Mouse (Mus musculus): ENCODE measurements around the gene Ephx4. TPM values are rescaled to one million over a fixed set of nuclear protein-coding genes. Genes with fewer than 3 reads are reported as not detected.

Gene Ephx4
- total RNA-seq, 2 experiments from 2014 or later = 81.8 to 92.1 TPM

DNA sequence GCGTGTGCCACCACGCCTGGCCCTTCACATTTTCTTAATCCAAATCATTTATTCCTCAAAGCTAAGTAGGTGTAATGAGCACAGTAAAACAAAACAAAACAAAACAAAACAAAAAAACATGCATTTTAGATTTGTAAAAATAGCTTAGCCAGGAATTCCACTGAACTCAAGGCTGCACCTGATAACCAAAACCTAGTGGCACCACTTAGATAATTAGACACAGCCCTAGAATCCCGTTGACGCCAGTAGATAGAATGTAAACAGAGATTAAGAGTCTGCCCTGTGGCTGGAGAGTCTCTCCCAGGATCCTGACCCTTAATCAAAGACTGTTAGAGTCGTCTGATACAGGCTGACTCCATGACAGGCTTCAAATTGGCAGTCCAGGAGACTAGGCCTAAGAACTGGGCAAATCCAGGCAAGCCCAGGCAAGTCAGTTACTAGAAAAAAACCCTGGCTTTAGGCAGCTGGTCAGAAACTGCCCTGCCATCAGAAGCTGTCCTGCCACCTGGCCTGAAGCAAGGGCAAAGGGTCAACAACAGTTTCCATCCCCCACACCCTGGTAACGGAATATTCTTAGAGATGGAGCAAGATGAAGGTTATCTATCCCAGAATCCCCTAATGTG is 34.2 kb downstream of the Ephx4 start:
- H3K4me3 ChIP-seq = no peak overlapping the region
- no peak overlapping the region; the same call in 1 of the 2 replicates for H3K27ac ChIP-seq
- intact Hi-C loops (cut with DNase I) = loop anchor here (5.0 kb wide), 2 partner anchors 61 to 161 kb away; partner anchors contain the start of genes Glmn and Rpap2
- no peak for DNase-seq (ENCODE audit: extremely low spot score in 1 of 2, low spot score in 2 of 2)
- no peak for TF ChIP-seq CTCF (IDR thresholded peaks at IDR 0.05)

- TF ChIP-seq CTCF (IDR thresholded peaks at IDR 0.05) = no peak
- H3K27ac ChIP-seq = peak within 1 kb of the TSS; percentile 98
- H3K4me3 ChIP-seq = peak within 1 kb of the TSS; percentile 93
- intact Hi-C loops (cut with DNase I) = loop anchor here (2.0 to 5.0 kb wide), 3 partner anchors 33 to 160 kb away; partner anchors contain the start of genes Glmn and Rpap2
- DNase-seq (ENCODE audit: extremely low spot score in 1 of 2, low spot score in 2 of 2) = peak; percentile 92
Measured at GRCm38 (mm10) chr5:107437464-107438281, 35.1 kb downstream of the Ephx4 start, which contains the start of gene Btbd8. Btbd8 (plus strand) TSS chr5:107437997.

DNA sequence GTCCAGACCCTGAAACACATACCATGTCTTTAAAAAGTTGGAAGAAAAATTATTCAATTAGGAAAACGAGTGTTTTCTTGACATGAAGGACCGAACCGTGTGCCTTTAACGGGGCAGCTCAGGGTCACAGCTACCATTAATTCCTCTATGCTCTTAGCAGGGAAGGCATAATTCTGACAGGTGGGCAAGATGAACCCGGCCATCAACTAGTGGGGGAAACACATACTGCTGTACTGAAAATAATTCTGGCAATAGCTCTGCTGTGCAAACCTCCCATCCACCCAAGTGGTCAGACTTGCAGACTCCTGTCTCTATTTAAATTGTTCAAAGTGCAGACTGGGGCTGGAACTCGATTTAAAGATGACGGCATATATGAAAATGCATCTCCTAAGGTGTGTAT is 35.8 kb downstream of the Ephx4 start:
- Histone ChIP-seq H3K27ac (peak overlapping the region; percentile 98), H3K4me3 (peak overlapping the region; percentile 93)
- DNase-seq (ENCODE audit: extremely low spot score in 1 of 2, low spot score in 2 of 2) = no peak
- no peak; the same call in 1 of the 2 replicates for TF ChIP-seq CTCF (IDR thresholded peaks at IDR 0.05)
- intact Hi-C loops (cut with DNase I) = loop anchor here (2.0 to 5.0 kb wide), 3 partner anchors 34 to 159 kb away; partner anchors contain the start of genes Glmn and Rpap2

DNA sequence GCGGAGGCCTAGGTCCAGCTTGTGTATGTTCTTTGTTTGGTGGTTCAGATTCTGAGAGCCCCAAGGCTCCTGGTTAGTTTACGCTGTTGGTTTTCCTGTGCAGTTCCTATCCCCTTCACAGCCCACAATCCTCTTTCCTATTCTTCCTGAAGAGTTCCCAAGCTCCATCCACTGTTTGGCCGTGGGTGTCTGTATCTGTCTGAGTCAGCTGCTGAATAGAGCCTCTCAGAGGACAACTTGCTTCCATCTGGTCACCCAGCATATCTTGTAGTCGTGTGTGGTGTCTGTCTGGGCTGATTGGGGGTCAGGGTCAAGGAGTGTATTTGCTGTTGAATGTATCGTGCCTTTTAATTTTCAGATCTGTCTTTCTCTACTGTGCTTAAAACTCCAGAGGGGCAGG is 39.3 kb downstream of the Ephx4 start:
- H3K4me3 ChIP-seq = no peak overlapping the region
- intact Hi-C loops (cut with DNase I) = no loop called here
- peak overlapping the region; percentile 71 for H3K27ac ChIP-seq
- no peak for DNase-seq (ENCODE audit: extremely low spot score in 1 of 2, low spot score in 2 of 2)
- TF ChIP-seq CTCF (IDR thresholded peaks at IDR 0.05) = no peak

GRCm38 (mm10) chr5:107444251-107444650 is 41.7 kb downstream of the Ephx4 start:
- Histone ChIP-seq H3K27ac (no peak overlapping the region), H3K4me3 (no peak overlapping the region)
- intact Hi-C loops (cut with DNase I) = no loop called here
- TF ChIP-seq CTCF (IDR thresholded peaks at IDR 0.05) = no peak
- DNase-seq (ENCODE audit: extremely low spot score in 1 of 2, low spot score in 2 of 2) = no peak

DNA sequence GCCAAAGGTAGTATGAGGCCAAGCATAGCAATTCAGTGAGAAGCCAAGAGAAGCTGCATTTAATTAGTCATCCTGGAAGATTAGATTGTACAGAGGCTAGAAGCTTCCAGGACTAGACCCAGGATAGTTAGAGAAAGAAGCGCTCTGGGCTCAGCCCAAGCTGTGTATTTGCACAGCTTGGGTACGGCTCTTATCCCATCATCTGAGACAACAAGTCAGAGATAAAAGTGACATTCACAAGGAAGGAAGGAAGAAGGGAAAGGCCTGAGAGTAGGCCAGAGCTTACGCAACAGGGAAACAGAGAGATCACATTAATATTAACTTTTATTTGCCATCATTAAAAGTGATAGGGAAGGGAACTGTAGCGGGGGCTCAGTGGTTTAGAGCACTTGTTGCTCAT is 45.4 kb downstream of the Ephx4 start:
- peak overlapping the region; percentile 1 for H3K27ac ChIP-seq
- no peak for TF ChIP-seq CTCF (IDR thresholded peaks at IDR 0.05)
- no peak overlapping the region for H3K4me3 ChIP-seq
- intact Hi-C loops (cut with DNase I) = loop anchor here (2.0 kb wide), 1 partner anchor 51 kb away; no protein-coding TSS in a partner anchor
- DNase-seq (ENCODE audit: extremely low spot score in 1 of 2, low spot score in 2 of 2) = no peak

DNA sequence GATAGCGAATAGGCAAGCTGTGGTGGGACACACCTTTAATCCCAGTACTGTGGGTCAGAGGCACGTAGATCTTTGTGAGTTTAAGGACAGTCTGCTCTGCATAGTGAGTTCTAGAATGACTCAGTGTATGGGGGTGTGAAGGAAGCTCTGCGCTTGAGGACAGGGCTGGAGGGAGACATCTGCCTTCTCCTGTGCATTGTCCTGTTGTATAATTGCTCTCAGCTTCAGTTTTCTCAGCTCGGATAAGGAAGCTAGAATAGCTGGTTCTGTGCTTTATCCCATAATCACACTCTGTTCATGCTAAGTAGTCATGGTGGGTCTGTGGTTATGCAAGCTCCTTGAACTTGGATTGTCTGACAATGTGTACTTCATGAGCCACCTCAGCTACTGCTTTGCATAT is 46.2 kb downstream of the Ephx4 start:
- Histone ChIP-seq H3K4me3 (no peak overlapping the region), H3K27ac (peak overlapping the region; percentile 36)
- no peak for TF ChIP-seq CTCF (IDR thresholded peaks at IDR 0.05)
- intact Hi-C loops (cut with DNase I) = loop anchor here (2.0 kb wide), 1 partner anchor 50 kb away; no protein-coding TSS in a partner anchor
- DNase-seq (ENCODE audit: extremely low spot score in 1 of 2, low spot score in 2 of 2) = no peak

GRCm38 (mm10) chr5:107449620-107450019 is 47.1 kb downstream of the Ephx4 start:
- TF ChIP-seq CTCF (IDR thresholded peaks at IDR 0.05) = no peak

GRCm38 (mm10) chr5:107450299-107450698 is 47.8 kb downstream of the Ephx4 start:
- DNase-seq (ENCODE audit: extremely low spot score in 1 of 2, low spot score in 2 of 2) = peak in 1 of 2 experiments; percentile 46
- TF ChIP-seq CTCF (IDR thresholded peaks at IDR 0.05) = no peak
- Histone ChIP-seq H3K27ac (peak overlapping the region; percentile 36; the same call in 1 of the 2 replicates), H3K4me3 (no peak overlapping the region)
- intact Hi-C loops (cut with DNase I) = loop anchor here (1.0 to 2.0 kb wide), 2 partner anchors 45 to 75 kb away; no protein-coding TSS in a partner anchor

More at GRCm38 (mm10) chr5:107449620-107450019, 47.1 kb downstream of the Ephx4 start:
- Histone ChIP-seq H3K4me3 (no peak overlapping the region), H3K27ac (peak overlapping the region; percentile 36)
- intact Hi-C loops (cut with DNase I) = loop anchor here (1.0 to 2.0 kb wide), 3 partner anchors 44 to 75 kb away; no protein-coding TSS in a partner anchor
- no peak for DNase-seq (ENCODE audit: extremely low spot score in 1 of 2, low spot score in 2 of 2)

DNA sequence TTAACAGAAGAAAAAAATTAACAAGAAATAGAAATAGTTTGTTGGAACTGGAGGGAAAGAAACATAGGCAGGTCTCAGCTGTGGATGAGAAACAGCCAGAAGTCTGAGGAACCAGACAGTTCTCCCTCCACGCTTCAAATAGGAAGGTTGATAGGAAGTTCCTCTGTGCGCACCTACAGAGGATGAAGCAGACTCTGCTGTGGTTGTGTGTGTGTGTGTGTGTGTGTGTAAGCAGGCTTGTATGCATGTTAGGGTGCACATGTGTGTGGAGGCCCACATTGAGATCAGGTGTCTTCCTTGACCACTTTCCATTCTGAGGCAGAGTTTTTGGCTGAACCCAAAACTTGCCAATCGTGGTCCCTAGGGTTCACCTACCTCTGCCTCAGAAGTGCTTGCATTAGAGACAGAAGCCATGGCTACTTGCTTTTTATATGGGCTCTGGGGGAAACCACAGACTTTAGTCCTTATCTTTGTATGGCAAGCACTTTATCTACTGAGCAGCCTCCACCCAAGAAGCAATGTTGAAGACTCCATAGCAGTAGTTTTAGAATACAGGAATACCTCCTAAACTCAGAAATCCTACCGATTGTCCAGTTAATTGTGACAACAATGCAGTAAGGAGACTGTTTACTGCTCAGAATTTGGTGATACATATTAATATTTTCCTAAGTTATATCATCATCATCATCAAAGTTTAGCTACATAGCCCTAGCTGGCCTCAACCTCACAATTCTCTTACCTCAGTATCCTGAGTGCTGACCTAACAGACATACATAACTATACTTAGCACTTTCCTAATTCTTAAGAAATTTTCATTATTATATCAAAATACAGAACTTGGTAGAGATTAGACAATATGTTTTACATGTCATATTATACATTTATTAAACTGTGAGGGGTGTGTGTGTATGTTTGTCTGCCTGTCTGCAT is 59.9 kb downstream of the Ephx4 start:
- intact Hi-C loops (cut with DNase I) = no loop called here
- Histone ChIP-seq H3K27ac (no peak overlapping the region), H3K4me3 (no peak overlapping the region)
- DNase-seq (ENCODE audit: extremely low spot score in 1 of 2, low spot score in 2 of 2) = no peak
- TF ChIP-seq CTCF (IDR thresholded peaks at IDR 0.05) = no peak

DNA sequence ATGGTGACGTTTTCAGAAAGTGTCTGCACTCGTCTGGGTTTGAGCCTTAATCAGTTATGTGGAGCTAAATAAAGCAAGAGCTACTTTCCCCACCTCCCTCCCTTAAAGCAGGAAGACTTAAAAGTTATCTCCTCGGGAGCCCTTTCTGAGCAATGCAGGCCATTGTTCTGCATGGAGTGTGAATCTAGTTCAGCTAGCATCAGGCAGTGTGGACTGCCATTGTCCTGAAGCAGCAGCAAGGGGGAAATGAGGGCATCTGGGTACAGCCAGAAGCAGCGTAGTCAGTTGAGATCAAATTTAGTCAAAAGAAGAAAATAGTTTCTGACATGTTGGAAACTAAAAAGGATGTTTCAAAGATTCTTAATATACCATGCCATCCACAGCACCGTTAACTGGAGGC is 64.0 kb downstream of the Ephx4 start:
- Histone ChIP-seq H3K4me3 (no peak overlapping the region), H3K27ac (no peak overlapping the region)
- no peak for DNase-seq (ENCODE audit: extremely low spot score in 1 of 2, low spot score in 2 of 2)
- intact Hi-C loops (cut with DNase I) = no loop called here
- no peak; the same call in 1 of the 2 replicates for TF ChIP-seq CTCF (IDR thresholded peaks at IDR 0.05)
